Mouse (Mus musculus): ENCODE results near the gene Use1. TPM values are rescaled to one million over a fixed set of nuclear protein-coding genes. Genes with fewer than 3 reads are reported as not detected.

The Use1 gene
- polyA plus RNA-seq, 1 experiment from 2014 or later = 88.8 TPM

GRCm38 (mm10) chr8:71405401-71406098 lies 38.9 kb downstream of the Use1 start, which contains the start of gene Ankle1:
Ankle1 (plus strand) TSS chr8:71406010.
- Histone ChIP-seq H3K27ac (peak within 1 kb of the TSS; percentile 61), H3K9ac (peak within 1 kb of the TSS; percentile 82), H3K4me1 (peaks cover 23% of the 10 kb centered on the region), H3K27me3 (replicated peaks) (no peaks in the 10 kb centered on the region), H3K4me3 (replicated peaks) (peak within 1 kb of the TSS; percentile 78), H3K36me3 (peaks cover 20% of the 10 kb centered on the region), H3K4me2 (peak within 1 kb of the TSS; percentile 98), H3K9me3 (no peaks in the 10 kb centered on the region)
- WGBS = 16% methylated on average over 33 of the region's 33 CpGs
- ATAC-seq (ENCODE audit: insufficient read depth, low FRiP score, low read depth) = peak; percentile 88

- WGBS = under 1% methylated on average over 55 of the region's 55 CpGs
- peak overlapping the region; percentile 61 for H3K27ac ChIP-seq
- H3K9me3 ChIP-seq = no peaks in the 10 kb centered on the region
- H3K4me3 ChIP-seq (replicated peaks) = peak overlapping the region; percentile 78
- peaks cover 23% of the 10 kb centered on the region for H3K4me1 ChIP-seq
- peak overlapping the region; percentile 82 for H3K9ac ChIP-seq
- H3K27me3 ChIP-seq (replicated peaks) = no peaks in the 10 kb centered on the region
- peak; percentile 80 for ATAC-seq (ENCODE audit: insufficient read depth, low FRiP score, low read depth)
- H3K4me2 ChIP-seq = peak overlapping the region; percentile 98
- peaks cover 20% of the 10 kb centered on the region for H3K36me3 ChIP-seq
Observed at GRCm38 (mm10) chr8:71406099-71407015, 39.7 kb downstream of the Use1 start.

GRCm38 (mm10) chr8:71407441-71407840 lies 40.8 kb downstream of the Use1 start:
- no peak for ATAC-seq (ENCODE audit: insufficient read depth, low FRiP score, low read depth)
- H3K4me1 ChIP-seq = peaks cover 25% of the 10 kb centered on the region
- H3K27me3 ChIP-seq (replicated peaks) = no peaks in the 10 kb centered on the region
- peaks cover 20% of the 10 kb centered on the region for H3K36me3 ChIP-seq
- 92% methylated on average over 14 of the region's 14 CpGs for WGBS
- peak overlapping the region; percentile 78 for H3K4me3 ChIP-seq (replicated peaks)
- no peak overlapping the region for H3K9ac ChIP-seq
- no peaks in the 10 kb centered on the region for H3K9me3 ChIP-seq
- no peak overlapping the region for H3K27ac ChIP-seq
- peak overlapping the region; percentile 98 for H3K4me2 ChIP-seq

- no peaks in the 10 kb centered on the region for H3K9me3 ChIP-seq
- 94% methylated on average over 4 of the region's 4 CpGs for WGBS
- no peak for ATAC-seq (ENCODE audit: insufficient read depth, low FRiP score, low read depth)
- H3K4me3 ChIP-seq (replicated peaks) = no peak overlapping the region
- H3K4me1 ChIP-seq = peaks cover 25% of the 10 kb centered on the region
- no peak overlapping the region for H3K27ac ChIP-seq
- H3K9ac ChIP-seq = no peak overlapping the region
- H3K36me3 ChIP-seq = peaks cover 20% of the 10 kb centered on the region
- H3K27me3 ChIP-seq (replicated peaks) = no peaks in the 10 kb centered on the region
- no peak overlapping the region for H3K4me2 ChIP-seq
Observed at GRCm38 (mm10) chr8:71408231-71408630, 41.6 kb downstream of the Use1 start.

GRCm38 (mm10) chr8:71411535-71412273 lies 45.1 kb downstream of the Use1 start:
- H3K27me3 ChIP-seq (replicated peaks) = no peaks in the 10 kb centered on the region
- no peak overlapping the region for H3K4me3 ChIP-seq (replicated peaks)
- no peak overlapping the region for H3K4me2 ChIP-seq
- H3K36me3 ChIP-seq = peaks cover 20% of the 10 kb centered on the region
- H3K9me3 ChIP-seq = no peaks in the 10 kb centered on the region
- H3K9ac ChIP-seq = no peak overlapping the region
- ATAC-seq (ENCODE audit: insufficient read depth, low FRiP score, low read depth) = no peak
- peaks cover 14% of the 10 kb centered on the region for H3K4me1 ChIP-seq
- 46% methylated on average over 11 of the region's 11 CpGs for WGBS
- no peak overlapping the region for H3K27ac ChIP-seq

Other genes with a start within 250 kb of the Use1 start
- 17.8 and 22.7 TPM in 2 replicates for gene Myo9b, start 94.1 kb upstream of the Use1 start, polyA plus RNA-seq (2015; fragmentation: Nextera tagmentation; extraction: Ambion mirVana)
- gene Haus8, start 93.9 kb upstream of the Use1 start, polyA plus RNA-seq (2015; fragmentation: Nextera tagmentation; extraction: Ambion mirVana) = 49.9 and 53.7 TPM in 2 replicates
- gene Ocel1, start 4.5 kb downstream of the Use1 start, polyA plus RNA-seq (2015; fragmentation: Nextera tagmentation; extraction: Ambion mirVana) = 8.0 TPM in 2 replicates
- 80.9 and 81.8 TPM in 2 replicates for gene Nr2f6, start 15.1 kb downstream of the Use1 start, polyA plus RNA-seq (2015; fragmentation: Nextera tagmentation; extraction: Ambion mirVana)
- gene Ushbp1, start 29.0 kb downstream of the Use1 start, polyA plus RNA-seq (2015; fragmentation: Nextera tagmentation; extraction: Ambion mirVana) = 10.8 and 10.9 TPM in 2 replicates
- 92.2 and 98.2 TPM in 2 replicates for gene Babam1, start 30.0 kb downstream of the Use1 start, polyA plus RNA-seq (2015; fragmentation: Nextera tagmentation; extraction: Ambion mirVana)
- gene Ankle1, start 39.2 kb downstream of the Use1 start, polyA plus RNA-seq (2015; fragmentation: Nextera tagmentation; extraction: Ambion mirVana) = 42.3 and 46.2 TPM in 2 replicates
- gene Abhd8, start 96.8 kb downstream of the Use1 start, polyA plus RNA-seq (2015; fragmentation: Nextera tagmentation; extraction: Ambion mirVana) = 42.0 and 44.0 TPM in 2 replicates
- gene Mrpl34, start 98.1 kb downstream of the Use1 start, polyA plus RNA-seq (2015; fragmentation: Nextera tagmentation; extraction: Ambion mirVana) = 154 and 164 TPM in 2 replicates
- gene Dda1, start 102.4 kb downstream of the Use1 start, polyA plus RNA-seq (2015; fragmentation: Nextera tagmentation; extraction: Ambion mirVana) = 90.2 and 92.4 TPM in 2 replicates
- 1.5 and 1.8 TPM in 2 replicates for gene Ano8, start 119.1 kb downstream of the Use1 start, polyA plus RNA-seq (2015; fragmentation: Nextera tagmentation; extraction: Ambion mirVana)
- 14.6 and 16.1 TPM in 2 replicates for gene Gtpbp3, start 121.3 kb downstream of the Use1 start, polyA plus RNA-seq (2015; fragmentation: Nextera tagmentation; extraction: Ambion mirVana)
- 84.8 and 90.0 TPM in 2 replicates for gene Plvap, start 144.9 kb downstream of the Use1 start, polyA plus RNA-seq (2015; fragmentation: Nextera tagmentation; extraction: Ambion mirVana)
- 0.27 and 0.49 TPM in 2 replicates for gene Ccdc194, start 158.9 kb downstream of the Use1 start, polyA plus RNA-seq (2015; fragmentation: Nextera tagmentation; extraction: Ambion mirVana)
- 52.3 and 53.9 TPM in 2 replicates for gene Bst2, start 170.6 kb downstream of the Use1 start, polyA plus RNA-seq (2015; fragmentation: Nextera tagmentation; extraction: Ambion mirVana)
- gene Mvb12a, start 176.1 kb downstream of the Use1 start, polyA plus RNA-seq (2015; fragmentation: Nextera tagmentation; extraction: Ambion mirVana) = 97.6 and 107 TPM in 2 replicates
- 4.0 and 7.1 TPM in 2 replicates for gene Tmem221, start 192.0 kb downstream of the Use1 start, polyA plus RNA-seq (2015; fragmentation: Nextera tagmentation; extraction: Ambion mirVana)
- 0.08 and 0.15 TPM in 2 replicates for gene Nxnl1, start 199.8 kb downstream of the Use1 start, polyA plus RNA-seq (2015; fragmentation: Nextera tagmentation; extraction: Ambion mirVana)
- gene Slc27a1, start 202.0 kb downstream of the Use1 start, polyA plus RNA-seq (2015; fragmentation: Nextera tagmentation; extraction: Ambion mirVana) = 37.1 and 38.8 TPM in 2 replicates
- 238 and 243 TPM in 2 replicates for gene Pgls, start 225.3 kb downstream of the Use1 start, polyA plus RNA-seq (2015; fragmentation: Nextera tagmentation; extraction: Ambion mirVana)
- 4.3 and 4.7 TPM in 2 replicates for gene Fam129c, start 230.8 kb downstream of the Use1 start, polyA plus RNA-seq (2015; fragmentation: Nextera tagmentation; extraction: Ambion mirVana)
- 70.6 and 75.1 TPM in 2 replicates for gene Colgalt1, start 244.2 kb downstream of the Use1 start, polyA plus RNA-seq (2015; fragmentation: Nextera tagmentation; extraction: Ambion mirVana)

Measured in stomach, embryonic 15.5 days (tissue).